Mouse (Mus musculus): Measurements from ENCODE around the gene Ak9.
A peak's percentile ranks its signal among the peaks of the same experiment; 100 is the strongest.

Ak9 gene

GRCm38 (mm10) chr10:41450780-41451522 lies 147.2 kb downstream of the Ak9 start:
- no peak for DNase-seq (ENCODE audit: low spot score in 2 of 2)

GRCm38 (mm10) chr10:41451656-41452055 lies 147.9 kb downstream of the Ak9 start:
- no peak for DNase-seq (ENCODE audit: low spot score in 2 of 2)

GRCm38 (mm10) chr10:41452791-41453190 lies 149.0 kb downstream of the Ak9 start:
- DNase-seq (ENCODE audit: low spot score in 2 of 2): no peak

GRCm38 (mm10) chr10:41459990-41460389 lies 156.2 kb downstream of the Ak9 start:
- DNase-seq (ENCODE audit: low spot score in 2 of 2): no peak

GRCm38 (mm10) chr10:41460501-41460900 lies 156.7 kb downstream of the Ak9 start:
- DNase-seq (ENCODE audit: low spot score in 2 of 2): no peak

GRCm38 (mm10) chr10:41461057-41461722 lies 157.4 kb downstream of the Ak9 start:
- no peak for DNase-seq (ENCODE audit: low spot score in 2 of 2)

- DNase-seq (ENCODE audit: low spot score in 2 of 2): no peak
These were observed 160.7 kb downstream of the Ak9 start for GRCm38 (mm10) chr10:41464401-41464955.

- no peak for DNase-seq (ENCODE audit: low spot score in 2 of 2)
These were observed 163.5 kb downstream of the Ak9 start for GRCm38 (mm10) chr10:41467325-41467724.

GRCm38 (mm10) chr10:41470693-41471092 lies 166.9 kb downstream of the Ak9 start:
- DNase-seq (ENCODE audit: low spot score in 2 of 2): no peak

- no peak for DNase-seq (ENCODE audit: low spot score in 2 of 2)
These were observed 168.8 kb downstream of the Ak9 start for GRCm38 (mm10) chr10:41472534-41472933.

- DNase-seq (ENCODE audit: low spot score in 2 of 2): no peak
These were observed 169.2 kb downstream of the Ak9 start for GRCm38 (mm10) chr10:41472962-41473481.

GRCm38 (mm10) chr10:41473782-41474468 lies 170.1 kb downstream of the Ak9 start:
- no peak for DNase-seq (ENCODE audit: low spot score in 2 of 2)

- no peak for DNase-seq (ENCODE audit: low spot score in 2 of 2)
These were observed 171.2 kb downstream of the Ak9 start for GRCm38 (mm10) chr10:41474981-41475391.

GRCm38 (mm10) chr10:41476171-41477017 lies 172.6 kb downstream of the Ak9 start, which contains the start of gene Mical1:
Mical1 (plus strand) TSS chr10:41476314.
- DNase-seq (ENCODE audit: low spot score in 2 of 2): peak in 1 of 2 experiments; percentile 56

GRCm38 (mm10) chr10:41477018-41477277 lies 173.2 kb downstream of the Ak9 start:
- no peak for DNase-seq (ENCODE audit: low spot score in 2 of 2)

GRCm38 (mm10) chr10:41477278-41478181 lies 173.8 kb downstream of the Ak9 start:
- peak; percentile 43 to 58 for DNase-seq (ENCODE audit: low spot score in 2 of 2)

GRCm38 (mm10) chr10:41479961-41480360 lies 176.2 kb downstream of the Ak9 start:
- no peak for DNase-seq (ENCODE audit: low spot score in 2 of 2)

- no peak for DNase-seq (ENCODE audit: low spot score in 2 of 2)
These were observed 177.4 kb downstream of the Ak9 start for GRCm38 (mm10) chr10:41480938-41481880.

- no peak for DNase-seq (ENCODE audit: low spot score in 2 of 2)
These were observed 178.7 kb downstream of the Ak9 start for GRCm38 (mm10) chr10:41482446-41482845.
